Mouse (Mus musculus) telencephalon, adult 2 months (tissue): ENCODE data around the gene Rab11fip5.

Experiments
- DNase-seq: peaks from one replicate; pipeline ENCODE4 v3.0.0-alpha.2; 2011; ENCODE audit warnings: low read depth, low spot score

The Rab11fip5 gene

DNA sequence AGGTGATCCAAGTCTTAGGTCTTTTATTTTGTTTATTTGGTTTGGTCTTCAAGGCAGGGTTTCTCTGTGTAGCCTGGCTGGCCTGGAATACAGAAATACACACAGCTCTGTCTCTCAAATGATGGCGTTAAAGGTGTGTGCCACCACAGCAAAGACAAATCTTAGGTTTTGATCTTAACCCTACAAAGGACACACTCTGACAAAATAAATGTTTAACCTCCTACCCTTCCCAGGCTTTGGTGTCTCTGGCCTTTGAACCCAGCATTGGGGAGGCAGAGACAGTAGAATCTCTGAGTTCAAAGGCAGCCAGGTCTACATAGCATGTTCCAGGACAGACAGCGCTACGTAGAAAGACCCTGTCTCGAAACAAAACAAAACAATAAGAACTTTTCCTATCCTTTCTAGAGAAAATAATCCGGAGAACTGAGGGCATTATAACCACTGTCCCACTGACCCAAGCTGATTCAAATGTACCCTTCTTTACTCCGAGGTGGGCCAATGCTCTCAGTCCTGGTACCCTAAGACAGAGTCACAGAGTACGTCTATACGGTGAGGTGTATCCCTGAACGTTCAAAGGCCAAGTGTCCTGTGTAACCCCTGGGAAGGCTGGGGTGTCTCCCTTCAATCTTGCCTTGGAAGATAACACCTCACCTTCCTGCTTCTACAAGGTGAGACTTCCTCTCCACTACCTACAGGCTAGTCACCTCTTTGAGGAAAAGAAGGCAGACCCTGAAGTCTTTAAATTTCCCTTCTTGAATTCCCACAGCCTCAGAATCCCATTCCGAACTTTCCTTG is 1.2 kb downstream of the Rab11fip5 start:
- DNase-seq = no peak

DNA sequence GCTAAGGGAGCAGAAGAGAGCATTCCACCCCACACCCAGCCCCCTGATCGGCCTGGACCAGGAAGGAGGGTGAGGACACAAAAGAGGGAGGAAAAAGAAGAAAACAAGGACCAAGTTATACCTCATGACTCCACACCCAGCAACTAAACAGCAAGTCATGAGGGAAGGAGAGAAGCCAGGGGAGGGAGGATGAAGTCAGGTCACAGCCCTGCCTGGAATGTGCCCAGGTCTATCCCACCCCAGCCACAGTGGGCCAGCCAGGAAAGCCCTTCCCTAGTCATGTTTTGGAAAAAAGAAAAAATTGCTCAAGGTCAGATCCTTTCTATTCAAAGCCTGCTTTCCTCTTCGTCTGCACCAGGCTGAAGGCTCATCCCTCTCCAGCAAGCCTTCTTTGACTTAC is 1.9 kb downstream of the Rab11fip5 start:
- no peak for DNase-seq

DNA sequence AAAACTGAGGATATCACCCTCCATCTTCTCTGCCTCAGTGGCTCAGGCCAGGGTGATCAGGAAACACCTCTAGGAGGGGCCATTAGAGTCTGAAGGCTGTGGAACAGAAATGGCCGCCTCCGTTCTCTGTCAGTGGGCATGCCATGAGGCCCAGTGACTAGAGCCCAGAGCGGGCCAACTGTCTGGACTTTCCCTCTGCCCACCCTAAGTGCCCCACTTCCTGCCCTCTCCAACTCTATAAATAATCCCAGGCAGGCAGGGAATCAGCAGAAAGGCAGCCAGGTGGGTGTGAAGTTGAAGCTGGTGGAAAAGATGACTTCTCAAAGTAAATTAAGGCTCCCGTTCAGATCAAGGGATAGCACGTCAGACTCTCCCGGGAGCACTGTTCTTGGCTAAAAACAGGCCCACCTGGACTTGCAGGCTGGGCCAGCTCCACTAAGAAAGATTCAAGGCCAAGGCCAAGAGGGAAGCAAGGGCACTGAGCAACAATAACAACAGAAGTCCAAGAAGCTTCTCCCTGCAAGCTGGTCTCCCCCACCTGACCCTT is 2.5 kb downstream of the Rab11fip5 start:
- no peak for DNase-seq

DNA sequence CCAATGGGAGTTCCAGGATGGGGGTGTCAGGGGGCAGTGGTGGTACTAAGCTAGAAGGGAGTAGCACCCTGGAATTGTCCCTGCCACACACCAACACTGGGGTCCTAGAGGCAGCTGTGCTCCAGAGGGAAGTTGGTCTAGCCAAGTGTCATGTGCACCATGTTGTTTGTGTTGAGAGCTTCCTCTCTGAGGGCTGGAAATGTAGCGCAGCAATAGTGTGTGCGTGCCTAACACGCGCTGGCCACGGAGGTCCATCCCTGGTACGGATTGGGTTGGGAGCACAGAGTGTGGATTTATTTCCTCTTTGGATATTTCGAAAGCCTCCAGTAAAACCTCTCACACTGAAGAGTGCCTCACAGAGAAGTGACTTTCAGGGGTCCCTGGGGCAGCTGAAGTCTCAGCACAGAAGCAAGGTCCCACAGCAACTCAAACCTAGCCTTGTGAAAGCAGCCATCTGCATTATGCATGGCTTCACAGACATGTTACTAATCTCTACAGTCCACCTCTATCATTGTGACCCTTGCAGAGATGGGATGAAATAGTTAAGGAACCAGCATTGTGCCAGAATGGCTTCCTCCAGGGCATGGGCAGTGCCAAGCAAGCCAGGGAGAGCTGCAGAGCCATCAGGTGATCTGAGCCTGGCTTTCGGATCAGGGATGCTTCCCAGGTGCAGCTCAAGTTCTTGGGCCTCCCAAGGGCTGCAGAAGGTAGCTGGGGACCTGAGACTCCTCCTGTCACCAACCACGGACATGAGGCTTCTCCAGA is 3.6 kb downstream of the Rab11fip5 start:
- DNase-seq = no peak

DNA sequence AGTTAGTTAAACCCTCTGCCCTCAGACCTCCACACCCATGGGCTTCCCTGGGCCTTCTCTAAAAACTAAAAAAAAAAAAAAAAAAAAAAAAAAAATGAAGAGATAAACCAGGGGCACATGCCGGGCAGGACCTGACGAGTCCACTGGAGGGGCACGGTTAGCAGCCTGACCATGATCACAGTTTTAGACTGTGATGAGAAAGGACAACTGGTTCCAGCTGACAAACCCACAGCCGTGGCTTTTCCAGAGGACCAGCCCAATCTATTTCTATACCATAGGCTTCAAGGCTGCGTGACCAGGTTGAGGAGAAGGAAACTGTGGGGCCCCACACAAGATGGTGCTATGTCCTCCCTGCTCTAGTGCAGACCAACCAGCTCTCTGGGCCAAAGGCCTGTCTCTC is 4.4 kb downstream of the Rab11fip5 start:
- no peak for DNase-seq

DNA sequence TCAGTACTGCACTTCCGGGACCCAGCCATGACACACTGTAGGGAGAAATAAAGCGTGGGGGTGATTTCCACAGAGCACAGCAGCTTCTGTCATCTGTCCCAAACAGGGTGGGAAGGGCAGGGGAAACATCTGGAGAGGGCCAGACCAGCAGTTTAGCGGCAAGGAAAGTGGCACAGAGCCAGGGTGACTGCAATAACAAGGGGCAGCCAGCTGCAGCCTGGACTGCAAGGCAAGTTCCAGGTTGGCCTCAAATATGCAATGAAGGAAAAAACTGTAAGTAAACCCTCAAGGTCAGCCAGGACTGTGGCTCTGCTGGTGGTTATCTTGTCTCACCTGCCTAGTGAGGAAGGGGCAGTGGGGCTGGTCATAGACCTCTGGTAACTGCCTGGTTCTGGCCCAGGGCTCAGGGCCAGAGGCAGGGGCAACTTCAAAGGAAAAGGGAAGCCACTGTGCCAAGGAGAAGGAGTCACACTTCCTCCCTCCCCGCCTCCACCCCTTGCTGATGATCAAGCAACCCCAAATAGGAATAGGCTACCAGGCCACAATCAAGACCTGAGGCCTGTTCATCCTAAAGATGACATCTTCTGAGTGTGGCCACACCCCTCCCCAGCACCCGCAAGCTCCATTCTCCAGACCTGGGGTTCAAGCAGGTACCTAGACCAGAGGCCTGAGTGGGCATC is 5.1 kb downstream of the Rab11fip5 start:
- DNase-seq = no peak

DNA sequence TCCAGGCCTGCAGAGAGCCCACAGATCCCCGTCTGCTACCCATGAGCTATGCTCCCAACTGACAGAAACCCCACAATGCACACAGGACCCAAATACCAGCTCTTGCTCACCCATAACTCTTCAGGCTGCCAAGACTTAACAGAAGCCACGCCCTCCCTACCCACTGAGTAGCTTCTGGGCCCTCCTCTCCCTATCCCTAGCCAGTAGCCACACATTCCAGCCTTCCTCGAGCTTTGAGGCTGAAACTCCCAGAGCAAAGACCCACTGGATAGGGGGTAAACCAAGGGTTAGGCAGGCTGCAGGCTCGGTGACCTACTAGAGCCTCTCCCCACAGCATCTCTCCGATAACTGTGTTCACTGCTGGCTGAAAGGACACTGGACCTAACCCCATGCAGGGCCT is 5.7 kb downstream of the Rab11fip5 start:
- no peak for DNase-seq

DNA sequence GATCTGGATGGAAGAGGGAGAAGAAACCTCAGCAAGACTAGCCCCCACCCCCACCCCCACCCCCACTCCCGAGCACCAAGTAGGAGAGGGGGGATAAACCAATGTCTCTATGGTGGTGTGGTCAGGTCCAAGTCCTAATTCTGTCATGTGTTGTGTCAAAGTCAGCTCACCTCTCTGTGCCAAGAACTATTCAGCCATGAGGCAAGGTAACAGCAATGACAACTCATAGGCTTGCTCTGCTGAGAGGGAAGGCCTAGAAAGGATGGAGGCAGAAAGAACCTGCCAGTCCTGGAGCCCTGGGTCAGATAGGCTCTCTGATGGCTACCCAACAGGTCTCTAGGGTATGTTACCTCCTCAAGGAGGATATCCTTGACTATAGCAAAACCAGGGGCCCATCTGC is 6.3 kb downstream of the Rab11fip5 start:
- no peak for DNase-seq

DNA sequence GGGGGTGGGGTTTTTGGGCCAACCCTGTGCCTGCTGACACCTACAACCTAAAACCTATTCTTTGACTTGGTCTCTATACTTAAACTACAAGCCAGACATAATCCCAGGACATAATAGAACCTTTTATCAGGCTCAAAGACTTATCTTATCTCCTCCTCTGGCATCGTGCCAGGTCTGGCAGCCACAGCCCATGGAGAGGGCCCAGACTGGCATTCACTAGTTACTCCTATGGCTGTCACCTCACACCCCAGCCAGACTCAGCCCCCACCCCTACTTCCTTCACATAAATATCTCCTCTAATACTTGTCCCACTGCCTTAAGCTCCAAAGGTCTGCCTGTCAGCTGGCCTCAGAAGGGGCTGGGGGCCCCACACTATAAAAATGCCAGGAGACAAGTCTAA is 8.0 kb downstream of the Rab11fip5 start:
- no peak for DNase-seq

DNA sequence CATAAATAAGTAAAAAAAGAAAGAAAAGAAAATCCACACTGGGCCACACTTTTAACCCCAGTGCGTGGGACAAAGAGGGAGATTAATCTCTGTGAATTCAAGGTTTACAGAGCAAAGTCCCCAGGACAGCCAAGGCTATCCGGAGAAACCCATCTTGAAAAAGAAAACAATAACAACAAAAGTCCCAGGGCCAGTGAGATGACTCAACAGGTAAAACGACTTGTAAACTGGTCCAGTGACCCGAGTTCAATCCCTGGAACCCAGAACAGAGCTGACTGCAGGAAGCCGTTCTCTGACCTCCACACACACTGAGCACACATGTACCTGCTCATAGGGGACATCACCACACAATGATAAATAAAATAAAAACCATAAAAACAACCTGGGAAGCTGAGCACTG is 10.0 kb downstream of the Rab11fip5 start:
- DNase-seq = no peak

DNA sequence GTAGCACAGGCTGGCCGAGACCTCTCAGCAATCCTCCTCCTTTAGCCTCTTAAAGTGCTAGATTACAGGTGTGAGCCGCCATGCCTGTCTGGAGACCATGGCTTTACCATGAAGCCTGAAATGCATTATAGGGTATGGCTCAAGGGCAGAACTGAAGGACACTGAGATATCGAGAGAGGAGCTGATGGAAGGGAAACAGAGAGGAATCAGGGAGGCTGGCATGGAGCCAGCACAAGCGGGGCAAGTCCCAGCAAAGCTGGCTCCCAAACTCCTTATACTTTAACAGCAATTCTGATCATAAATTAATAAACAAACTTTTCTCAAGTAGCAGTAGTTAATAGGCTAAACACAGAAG is 10.6 kb downstream of the Rab11fip5 start:
- no peak for DNase-seq

DNA sequence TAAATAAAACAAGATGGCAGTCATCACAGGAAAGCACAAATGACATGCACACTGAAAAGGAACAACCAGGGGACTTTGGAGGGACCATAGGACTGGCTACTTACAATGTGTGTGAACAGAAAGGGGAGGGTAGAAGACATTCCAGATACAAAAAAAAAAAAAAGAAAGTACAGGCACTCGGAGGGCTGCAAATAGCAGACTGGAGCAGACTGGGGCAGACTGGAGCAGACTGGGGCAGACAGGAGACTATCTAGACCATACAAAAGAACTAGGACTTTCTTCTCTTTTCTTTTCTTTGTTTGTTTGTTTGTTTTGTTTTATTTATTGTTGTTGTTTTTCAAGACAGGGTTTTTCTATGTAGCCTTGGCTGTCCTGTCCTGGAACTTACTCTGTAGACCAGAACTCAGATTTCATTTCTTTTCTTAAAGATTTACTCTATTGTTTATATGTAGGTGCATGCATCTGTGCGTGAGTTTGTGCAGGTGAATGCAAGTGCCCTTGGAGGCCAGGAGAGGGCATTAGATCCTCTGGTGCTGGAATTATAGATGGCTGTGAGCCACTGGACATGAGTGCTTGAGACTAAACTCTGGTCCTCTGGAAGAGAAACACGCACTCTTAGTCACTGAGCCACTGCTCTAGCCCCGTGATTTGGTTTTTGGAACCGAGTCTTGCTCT is 11.1 kb downstream of the Rab11fip5 start:
- DNase-seq = no peak

DNA sequence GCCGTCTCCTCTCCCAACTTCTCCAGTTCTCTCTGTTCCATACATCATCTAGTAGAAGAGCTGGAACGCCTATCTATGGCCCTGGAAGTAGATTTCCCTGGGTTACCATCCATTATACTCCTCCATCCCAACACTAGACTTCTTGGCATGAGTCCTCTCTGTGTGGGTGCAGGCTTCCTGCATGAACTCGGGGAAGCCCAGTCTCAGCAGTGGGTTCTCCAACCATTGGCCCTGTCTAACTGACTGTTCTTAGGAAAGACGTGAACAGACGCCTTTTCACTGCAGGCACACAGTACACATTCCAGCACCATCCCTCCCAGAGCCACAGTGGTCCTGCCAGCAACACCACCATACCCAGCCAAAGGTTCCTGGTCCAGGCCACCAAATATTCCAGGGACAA is 11.8 kb downstream of the Rab11fip5 start:
- DNase-seq = no peak

DNA sequence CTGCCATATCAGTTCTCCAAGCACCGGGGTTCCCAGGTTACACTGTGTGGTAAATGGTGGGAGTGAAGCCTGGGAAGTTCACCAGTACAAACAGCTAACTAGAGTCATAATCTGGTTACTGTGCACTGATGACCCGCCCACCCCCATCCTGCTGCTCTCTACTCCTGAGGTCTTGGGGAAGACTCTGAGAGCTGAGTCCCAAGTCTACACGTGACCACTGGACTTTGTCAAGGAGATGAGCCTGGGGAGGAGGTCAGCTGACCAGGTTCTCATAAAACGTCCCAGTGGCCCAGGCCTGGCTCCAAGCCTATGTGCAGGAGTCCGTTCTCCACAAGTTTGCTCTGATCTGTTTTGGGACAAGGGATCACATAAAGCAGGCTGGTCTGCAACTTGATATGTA is 14.1 kb downstream of the Rab11fip5 start:
- DNase-seq = no peak

DNA sequence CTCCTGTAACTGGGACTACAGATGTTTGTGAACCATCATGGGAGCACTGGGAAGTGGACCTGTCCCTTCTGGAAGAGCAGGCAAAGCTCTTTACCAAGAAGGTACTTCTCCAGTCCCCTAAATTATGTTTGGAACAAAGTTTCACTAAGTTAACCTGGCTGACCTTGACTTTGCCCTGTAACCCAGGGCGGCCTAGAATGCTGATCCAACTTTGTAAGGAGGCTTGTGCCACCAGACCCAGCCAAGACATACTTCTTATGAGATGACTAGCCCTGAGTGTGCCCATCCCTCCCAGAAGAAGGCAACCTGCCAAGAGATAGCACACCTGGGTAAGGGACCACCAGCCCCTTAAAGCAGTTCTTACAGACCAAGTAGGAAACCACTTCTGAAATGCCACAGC is 15.6 kb downstream of the Rab11fip5 start:
- DNase-seq = no peak

DNA sequence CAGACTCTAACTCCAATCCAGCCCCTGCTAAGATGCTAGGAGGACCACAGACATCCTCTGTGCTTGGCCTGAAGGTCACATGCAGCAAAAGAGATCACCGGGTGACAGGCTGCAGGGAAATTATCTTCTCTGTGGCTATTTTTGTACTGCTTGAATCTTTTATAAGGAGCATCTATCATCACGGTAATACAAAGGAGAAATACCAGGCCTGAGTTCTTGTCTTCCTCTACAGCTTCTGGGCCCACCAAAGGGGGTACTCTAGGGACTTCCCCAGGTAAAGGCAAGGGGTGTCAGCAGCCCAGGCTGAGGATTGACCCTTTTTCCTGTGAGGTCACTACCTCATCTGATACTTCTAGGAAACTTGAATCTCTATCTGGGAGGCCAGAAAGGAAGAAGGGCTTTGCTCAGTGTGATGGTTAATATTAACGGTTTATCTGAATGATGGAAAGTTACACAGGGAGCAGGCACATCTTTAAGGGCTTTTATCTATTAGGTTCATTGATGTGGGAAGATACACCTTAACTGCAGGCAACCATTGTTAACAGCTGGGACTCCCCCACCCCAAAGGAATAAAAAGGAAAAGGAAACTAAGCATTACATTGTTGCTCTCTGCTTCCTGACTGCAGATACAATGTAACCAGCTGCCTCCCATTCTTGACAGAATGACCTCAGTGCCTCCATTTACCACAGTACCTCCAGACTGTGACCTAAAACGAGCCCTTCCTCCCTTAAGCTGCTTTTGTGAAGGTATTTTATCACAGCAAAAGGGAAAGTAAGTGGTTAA is 17.6 kb downstream of the Rab11fip5 start:
- no peak for DNase-seq

DNA sequence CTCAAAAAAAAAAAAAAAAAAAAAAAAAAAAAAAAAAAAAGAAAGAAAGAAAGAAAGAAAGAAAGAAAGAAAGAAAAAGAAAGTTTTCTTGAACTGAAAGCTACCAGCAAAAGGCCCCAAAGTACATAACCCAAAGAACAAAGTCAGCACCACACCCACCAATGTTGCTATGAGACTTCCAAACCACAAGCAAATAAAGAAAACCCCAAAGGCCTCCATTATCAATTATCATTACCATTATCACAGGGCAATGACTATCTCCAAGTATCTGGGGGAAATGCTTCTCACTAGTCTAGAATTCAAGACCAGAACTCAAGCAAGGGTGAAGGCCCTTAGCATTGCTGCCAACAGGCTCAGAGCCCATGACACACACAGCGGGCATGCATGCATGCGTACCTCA is 18.7 kb downstream of the Rab11fip5 start:
- no peak for DNase-seq

DNA sequence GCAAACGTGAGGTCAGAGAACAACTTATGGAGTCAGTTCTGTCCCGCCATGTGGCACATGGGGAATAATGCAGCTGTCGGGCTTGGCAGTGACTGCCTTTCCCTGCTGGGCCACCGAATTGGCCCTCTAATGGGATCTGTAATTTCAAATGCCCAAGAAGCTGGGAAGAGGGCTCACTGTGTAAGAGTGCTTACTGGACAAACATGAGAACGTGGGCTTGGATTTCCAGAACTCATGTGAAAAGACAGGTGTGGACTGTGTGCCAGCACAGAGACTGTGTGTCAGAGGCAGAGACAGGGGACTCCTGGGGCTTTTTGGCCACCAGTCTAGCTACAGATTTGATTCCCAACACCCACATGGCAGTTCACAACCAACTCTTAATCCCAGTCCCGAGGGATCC is 19.7 kb downstream of the Rab11fip5 start:
- DNase-seq = no peak

DNA sequence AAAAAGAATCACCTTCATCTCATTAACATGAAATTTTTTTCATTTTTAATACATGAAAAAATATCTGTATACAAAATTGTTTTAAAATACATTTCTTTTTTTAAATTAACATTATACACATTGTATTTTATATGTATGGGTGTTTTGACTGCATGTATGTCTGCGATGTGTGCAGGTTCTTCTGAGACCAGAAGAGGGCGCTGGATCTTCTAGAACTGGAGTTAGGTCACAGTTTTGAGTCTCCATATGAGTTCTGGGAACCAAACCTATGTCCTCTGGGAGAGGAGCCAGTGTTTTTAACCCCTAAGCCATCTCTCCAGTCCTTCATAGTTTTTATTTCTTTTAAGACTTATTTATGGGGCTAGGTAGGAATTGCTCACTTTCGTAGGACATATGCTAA is 20.7 kb downstream of the Rab11fip5 start:
- DNase-seq = no peak

DNA sequence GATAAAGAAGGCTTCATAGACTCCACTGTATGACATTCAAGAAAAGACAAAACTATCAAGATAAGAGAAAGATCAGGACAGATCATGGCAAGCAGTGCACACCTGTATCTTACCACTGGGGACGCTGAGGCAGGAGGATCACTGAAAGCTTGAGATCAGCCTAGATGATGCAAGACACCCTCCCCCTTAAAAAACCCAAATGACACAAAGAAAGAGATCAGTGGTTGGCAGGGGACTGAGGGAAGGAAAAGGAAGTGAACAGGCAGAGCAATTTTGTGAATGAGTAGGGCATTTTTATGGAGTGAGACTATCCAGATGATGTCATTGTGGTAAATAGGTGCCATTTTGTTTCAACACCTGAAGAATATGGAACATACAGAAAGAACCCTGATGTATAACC is 24.3 kb downstream of the Rab11fip5 start:
- DNase-seq = no peak

DNA sequence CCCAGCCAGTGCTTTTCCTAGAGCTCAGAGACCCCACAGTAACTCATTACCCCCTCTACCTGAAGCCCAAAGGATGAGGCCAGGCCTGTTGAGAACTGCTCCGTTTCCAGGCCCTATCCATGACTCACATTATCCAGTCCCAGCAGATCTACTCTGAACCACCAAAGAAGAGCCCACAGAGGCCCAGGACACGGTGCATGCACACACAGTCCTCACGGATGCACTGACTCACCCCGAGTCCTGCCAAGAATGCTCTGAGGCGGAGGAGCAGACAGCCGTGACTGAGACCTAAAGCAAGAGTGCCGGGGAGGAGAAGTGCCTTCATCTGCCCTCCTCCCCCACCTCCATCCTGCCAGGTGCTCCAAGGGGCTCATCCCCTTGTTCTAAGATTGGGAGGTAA is 25.2 kb downstream of the Rab11fip5 start:
- peak; percentile 63 for DNase-seq
